Mouse (Mus musculus) urinary bladder, adult 18-20 months (tissue): ENCODE data around the gene Olfm4.

Source experiments
- DNase-seq, 2 experiments: peaks; one replicate each; pipeline ENCODE4 v3.0.0; 2022; ENCODE audit warnings: low spot score in 2 of 2, mixed read lengths in 2 of 2

Olfm4 gene

GRCm38 (mm10) chr14:79983781-79984180 is at the start of gene Olfm4:
Gene Olfm4 (plus strand): TSS chr14:79984081.
- DNase-seq: no peak

GRCm38 (mm10) chr14:79934426-79934825 is 49.5 kb upstream of the Olfm4 start:
- DNase-seq: no peak

GRCm38 (mm10) chr14:79936879-79937468 is 46.9 kb upstream of the Olfm4 start:
- DNase-seq: no peak

GRCm38 (mm10) chr14:79945876-79946275 is 38.0 kb upstream of the Olfm4 start:
- no peak for DNase-seq

GRCm38 (mm10) chr14:79955678-79956077 is 28.2 kb upstream of the Olfm4 start:
- no peak for DNase-seq

- DNase-seq: no peak
Measured at GRCm38 (mm10) chr14:79957789-79958487, 25.9 kb upstream of the Olfm4 start.

GRCm38 (mm10) chr14:79961187-79961586 is 22.7 kb upstream of the Olfm4 start:
- no peak for DNase-seq

GRCm38 (mm10) chr14:79961602-79962001 is 22.3 kb upstream of the Olfm4 start:
- no peak for DNase-seq

- DNase-seq: no peak
Measured at GRCm38 (mm10) chr14:79970165-79970564, 13.7 kb upstream of the Olfm4 start.

- DNase-seq: no peak
Measured at GRCm38 (mm10) chr14:79970928-79971738, 12.7 kb upstream of the Olfm4 start.

GRCm38 (mm10) chr14:79981437-79981836 is 2.4 kb upstream of the Olfm4 start:
- no peak for DNase-seq

GRCm38 (mm10) chr14:79985137-79985670 is 1.3 kb downstream of the Olfm4 start:
- no peak for DNase-seq

GRCm38 (mm10) chr14:79985696-79986095 is 1.8 kb downstream of the Olfm4 start:
- DNase-seq: no peak

- DNase-seq: peak in 1 of 2 experiments; percentile 3
Measured at GRCm38 (mm10) chr14:79986831-79987230, 3.0 kb downstream of the Olfm4 start.

GRCm38 (mm10) chr14:79989785-79990184 is 5.9 kb downstream of the Olfm4 start:
- no peak for DNase-seq

GRCm38 (mm10) chr14:79990547-79990946 is 6.7 kb downstream of the Olfm4 start:
- no peak for DNase-seq

- no peak for DNase-seq
Measured at GRCm38 (mm10) chr14:79997534-79997933, 13.7 kb downstream of the Olfm4 start.

GRCm38 (mm10) chr14:80000110-80000531 is 16.2 kb downstream of the Olfm4 start:
- no peak for DNase-seq

- no peak for DNase-seq
Measured at GRCm38 (mm10) chr14:80007686-80008085, 23.8 kb downstream of the Olfm4 start.

GRCm38 (mm10) chr14:80010426-80010825 is 26.5 kb downstream of the Olfm4 start:
- no peak for DNase-seq

GRCm38 (mm10) chr14:80014966-80015365 is 31.1 kb downstream of the Olfm4 start:
- no peak for DNase-seq

- DNase-seq: no peak
Measured at GRCm38 (mm10) chr14:80016112-80016511, 32.2 kb downstream of the Olfm4 start.
